Mouse (Mus musculus) spleen, postnatal 0 days (tissue): ENCODE results near the gene Mdfic. TPM values are rescaled to one million over a fixed set of nuclear protein-coding genes. Genes with fewer than 3 reads are reported as not detected.

Source experiments
- polyA plus RNA-seq: library from polyadenylated mRNA; unstranded; fragments of >200 nt; fragmentation: Nextera tagmentation; extraction: Ambion mirVana; gene quantifications from 2 replicates; pipeline ENCODE4 v1.2.1, GENCODE M21; 2015

Gene Mdfic
- 2.0 and 2.4 TPM in 2 replicates for polyA plus RNA-seq

DNA sequence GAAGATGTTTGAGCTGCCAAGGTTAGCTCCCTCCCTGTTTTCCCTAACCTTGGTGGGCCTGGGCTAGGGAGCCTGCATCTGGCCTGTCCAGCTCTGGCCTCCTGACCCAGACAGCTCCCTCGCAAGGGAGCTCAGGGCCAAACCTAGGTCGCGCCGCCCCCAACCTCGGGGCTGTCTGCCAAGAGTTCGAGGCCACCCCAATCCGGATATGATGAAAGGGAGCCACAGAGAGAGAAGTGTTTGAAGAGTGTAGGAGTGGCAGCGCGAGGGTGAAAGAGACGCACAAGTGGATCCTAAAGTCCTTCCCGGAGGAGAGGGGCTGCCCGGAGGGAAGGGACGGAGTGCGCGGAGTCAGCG is at the start of gene Mdfic:
Gene Mdfic (plus strand): TSS at position 201 of the 357 bp plus-strand sequence.

